Mouse (Mus musculus): Measurements from ENCODE around the gene Ulk3. TPM values are rescaled to one million over a fixed set of nuclear protein-coding genes. Genes with fewer than 3 reads are reported as not detected.
A peak's percentile ranks its signal among the peaks of the same experiment; 100 is the strongest.

The Ulk3 gene
- polyA plus RNA-seq, 1 experiment from 2014 or later = 8.4 TPM

DNA sequence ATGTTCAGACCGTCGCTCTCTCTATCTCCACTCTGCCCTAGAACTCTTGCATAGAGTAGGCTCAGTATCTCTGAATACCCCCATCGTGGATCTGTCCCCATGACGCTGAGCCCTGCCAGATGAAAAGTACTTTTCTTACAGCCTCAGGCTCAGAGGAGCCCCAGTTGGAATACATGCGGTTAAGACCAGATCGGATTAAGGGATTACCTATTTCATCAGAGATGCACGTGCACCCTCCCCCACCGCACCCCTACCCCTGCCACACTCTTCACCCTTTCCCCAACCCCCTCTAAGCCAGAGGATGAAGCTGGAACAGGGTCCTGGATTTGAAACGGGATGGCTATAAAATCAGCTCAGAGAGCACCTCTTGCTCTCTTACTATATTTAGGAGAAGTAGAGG is 16.3 kb downstream of the Ulk3 start:
- H3K4me1 ChIP-seq (replicated peaks; ENCODE audit: insufficient read depth, low read length) = 0 out of 2 replicates have a peak, but pooled peaks cover 8% of the 10 kb centered on the region
- no peak for DNase-seq (ENCODE audit: low spot score)
- WGBS = 20% methylated on average over 9 of the region's 9 CpGs
- no peak overlapping the region for H3K4me3 ChIP-seq (replicated peaks; ENCODE audit: low read depth, low read length)
- H3K27me3 ChIP-seq (ENCODE audit: insufficient read depth, low read length) = no peaks in the 10 kb centered on the region
- no peak overlapping the region for H3K4me2 ChIP-seq (ENCODE audit: low read length)
- no peak for ATAC-seq (replicated peaks; ENCODE audit: low FRiP score, low read depth)
- H3K27ac ChIP-seq = no peak overlapping the region
- TF ChIP-seq CTCF (IDR thresholded peaks at IDR 0.05; ENCODE audit: low read depth) = no peak
- no peaks in the 10 kb centered on the region for H3K36me3 ChIP-seq (ENCODE audit: insufficient read depth, low read length)
- H3K9me3 ChIP-seq (replicated peaks; ENCODE audit: low read length) = no peaks in the 10 kb centered on the region
- H3K9ac ChIP-seq (ENCODE audit: low read depth, low read length) = no peak overlapping the region

DNA sequence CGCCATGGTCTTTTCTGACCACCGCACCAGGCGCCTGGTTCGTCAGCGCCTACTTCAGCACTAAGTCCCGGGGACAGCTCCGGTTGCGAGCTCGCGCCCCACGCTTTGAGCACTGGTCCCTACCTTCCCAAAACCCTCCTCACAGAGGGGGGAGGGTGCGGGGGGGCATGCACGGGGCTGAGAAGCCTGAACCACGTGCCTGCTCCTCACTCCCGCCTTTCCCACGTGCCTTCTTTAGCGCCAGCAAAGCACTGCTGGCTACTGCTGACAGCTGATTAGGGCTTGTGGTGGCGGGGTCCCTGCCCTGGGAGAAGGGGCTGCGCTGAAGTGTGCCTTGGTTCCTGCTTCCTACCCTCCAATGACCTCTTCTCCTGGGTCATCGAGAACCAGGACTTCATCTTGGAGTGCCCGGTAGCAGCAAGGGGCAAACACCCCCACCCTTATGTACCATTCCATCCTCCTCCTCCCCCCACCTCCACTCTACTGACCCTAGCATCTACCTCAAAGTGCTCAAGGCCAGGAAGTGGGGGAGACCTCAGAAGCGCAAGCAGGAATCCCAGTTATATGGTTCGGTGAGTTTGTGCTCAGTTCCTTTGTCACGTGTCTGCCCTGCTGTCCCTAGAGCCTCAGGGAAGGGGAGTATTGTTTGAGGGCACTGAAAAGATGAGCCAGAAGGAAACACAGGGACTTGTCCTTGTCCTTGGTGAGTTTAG is 17.0 kb downstream of the Ulk3 start, which contains the start of gene Cplx3:
Gene Cplx3, minus strand, starts transcription at position 143 of the 713 bp plus-strand sequence.
- 5% methylated on average over 24 of the region's 24 CpGs for WGBS
- no peak within 1 kb of the TSS for H3K4me3 ChIP-seq (replicated peaks; ENCODE audit: low read depth, low read length)
- peak; percentile 86 for ATAC-seq (replicated peaks; ENCODE audit: low FRiP score, low read depth)
- H3K36me3 ChIP-seq (ENCODE audit: insufficient read depth, low read length) = no peaks in the 10 kb centered on the region
- no peak within 1 kb of the TSS for H3K27ac ChIP-seq
- peak; percentile 81 for DNase-seq (ENCODE audit: low spot score)
- H3K9me3 ChIP-seq (replicated peaks; ENCODE audit: low read length) = no peaks in the 10 kb centered on the region
- TF ChIP-seq CTCF (IDR thresholded peaks at IDR 0.05; ENCODE audit: low read depth) = no peak
- no peaks in the 10 kb centered on the region for H3K27me3 ChIP-seq (ENCODE audit: insufficient read depth, low read length)
- no peak within 1 kb of the TSS for H3K9ac ChIP-seq (ENCODE audit: low read depth, low read length)
- no peak within 1 kb of the TSS for H3K4me2 ChIP-seq (ENCODE audit: low read length)
- 0 out of 2 replicates have a peak, but pooled peaks cover 1% of the 10 kb centered on the region for H3K4me1 ChIP-seq (replicated peaks; ENCODE audit: insufficient read depth, low read length)

DNA sequence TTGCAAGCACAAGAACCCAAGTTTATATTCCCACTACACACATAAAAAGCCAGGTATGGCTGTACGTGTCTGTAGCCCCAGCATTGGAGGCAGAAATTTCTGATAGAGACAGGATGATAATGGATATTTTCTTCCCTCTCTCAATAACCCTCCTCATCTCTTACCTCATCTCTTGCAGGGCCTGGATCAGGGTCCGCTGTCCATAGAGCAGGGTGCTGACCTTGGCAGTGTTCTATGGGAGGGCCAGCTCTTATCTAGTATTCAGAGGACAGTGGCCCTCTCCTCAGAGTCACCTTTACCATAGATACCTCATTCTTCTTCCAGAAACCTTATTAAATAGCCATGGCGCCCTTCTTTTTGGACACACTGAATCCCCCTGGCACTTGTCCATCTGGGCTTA is 20.6 kb downstream of the Ulk3 start:
- ATAC-seq (replicated peaks; ENCODE audit: low FRiP score, low read depth) (no peak), DNase-seq (ENCODE audit: low spot score) (peak; percentile 17)
- Histone ChIP-seq H3K27me3 (ENCODE audit: insufficient read depth, low read length) (no peaks in the 10 kb centered on the region), H3K36me3 (ENCODE audit: insufficient read depth, low read length) (no peaks in the 10 kb centered on the region), H3K4me1 (replicated peaks; ENCODE audit: insufficient read depth, low read length) (no peaks in the 10 kb centered on the region), H3K4me2 (ENCODE audit: low read length) (no peak overlapping the region), H3K9ac (ENCODE audit: low read depth, low read length) (no peak overlapping the region), H3K4me3 (replicated peaks; ENCODE audit: low read depth, low read length) (no peak overlapping the region), H3K27ac (no peak overlapping the region), H3K9me3 (replicated peaks; ENCODE audit: low read length) (no peaks in the 10 kb centered on the region)
- no peak for TF ChIP-seq CTCF (IDR thresholded peaks at IDR 0.05; ENCODE audit: low read depth)
- 66% methylated on average over 3 of the region's 3 CpGs for WGBS

DNA sequence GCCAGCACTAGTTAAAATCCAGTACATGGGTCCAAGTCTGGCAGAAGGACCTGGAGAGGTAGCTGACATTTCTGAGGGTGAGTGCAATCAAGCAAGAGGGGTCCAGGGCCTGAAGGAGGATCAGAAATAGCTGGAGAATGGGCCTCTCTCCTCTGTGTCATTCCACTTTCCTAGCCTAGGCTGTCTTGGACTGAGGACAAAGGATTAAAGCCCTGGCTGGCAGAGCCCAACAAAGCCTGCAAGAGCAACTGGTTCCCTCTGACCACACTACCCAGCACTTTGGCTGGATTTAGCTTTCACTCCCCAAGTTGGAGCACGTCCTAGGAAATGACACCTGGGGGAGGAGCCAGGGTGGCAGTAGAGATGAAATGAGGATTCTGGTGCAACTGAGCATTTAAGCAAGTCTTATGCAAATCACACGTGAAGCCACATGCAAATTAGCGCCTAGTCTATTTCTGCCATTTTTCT is 21.1 kb downstream of the Ulk3 start:
- no peak for DNase-seq (ENCODE audit: low spot score)
- Histone ChIP-seq H3K27ac (no peak overlapping the region), H3K9ac (ENCODE audit: low read depth, low read length) (no peak overlapping the region), H3K4me3 (replicated peaks; ENCODE audit: low read depth, low read length) (no peak overlapping the region), H3K27me3 (ENCODE audit: insufficient read depth, low read length) (no peaks in the 10 kb centered on the region), H3K4me2 (ENCODE audit: low read length) (no peak overlapping the region), H3K4me1 (replicated peaks; ENCODE audit: insufficient read depth, low read length) (no peaks in the 10 kb centered on the region), H3K36me3 (ENCODE audit: insufficient read depth, low read length) (no peaks in the 10 kb centered on the region), H3K9me3 (replicated peaks; ENCODE audit: low read length) (no peaks in the 10 kb centered on the region)
- TF ChIP-seq CTCF (IDR thresholded peaks at IDR 0.05; ENCODE audit: low read depth) = no peak
- ATAC-seq (replicated peaks; ENCODE audit: low FRiP score, low read depth) = no peak
- WGBS = 51% methylated on average over 3 of the region's 3 CpGs

DNA sequence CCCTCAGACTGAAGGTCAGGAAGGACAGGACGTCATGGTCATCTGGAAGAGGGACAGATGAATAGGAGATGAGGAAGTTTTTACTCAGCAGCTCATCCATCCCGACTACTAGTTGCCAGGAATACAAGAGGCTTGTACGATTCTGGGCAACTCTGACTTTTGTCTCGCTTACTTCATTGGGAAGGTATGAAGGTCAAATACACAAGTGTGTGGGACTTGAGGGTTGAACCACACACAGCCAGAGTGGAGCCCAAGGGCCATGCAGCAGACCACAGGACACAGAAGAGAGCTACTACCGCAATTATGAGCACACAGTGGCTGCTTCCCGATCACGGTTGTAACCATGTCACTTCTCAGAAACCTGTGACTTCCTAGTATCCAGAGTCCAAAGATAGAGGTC is 23.3 kb downstream of the Ulk3 start:
- H3K27ac ChIP-seq = no peak overlapping the region
- H3K4me2 ChIP-seq (ENCODE audit: low read length) = no peak overlapping the region
- H3K9ac ChIP-seq (ENCODE audit: low read depth, low read length) = no peak overlapping the region
- ATAC-seq (replicated peaks; ENCODE audit: low FRiP score, low read depth) (no peak), DNase-seq (ENCODE audit: low spot score) (no peak)
- WGBS = 80% methylated on average over 7 of the region's 7 CpGs
- H3K36me3 ChIP-seq (ENCODE audit: insufficient read depth, low read length) = no peaks in the 10 kb centered on the region
- H3K9me3 ChIP-seq (replicated peaks; ENCODE audit: low read length) = no peaks in the 10 kb centered on the region
- no peak for TF ChIP-seq CTCF (IDR thresholded peaks at IDR 0.05; ENCODE audit: low read depth)
- no peaks in the 10 kb centered on the region for H3K27me3 ChIP-seq (ENCODE audit: insufficient read depth, low read length)
- H3K4me1 ChIP-seq (replicated peaks; ENCODE audit: insufficient read depth, low read length) = no peaks in the 10 kb centered on the region
- no peak overlapping the region for H3K4me3 ChIP-seq (replicated peaks; ENCODE audit: low read depth, low read length)

DNA sequence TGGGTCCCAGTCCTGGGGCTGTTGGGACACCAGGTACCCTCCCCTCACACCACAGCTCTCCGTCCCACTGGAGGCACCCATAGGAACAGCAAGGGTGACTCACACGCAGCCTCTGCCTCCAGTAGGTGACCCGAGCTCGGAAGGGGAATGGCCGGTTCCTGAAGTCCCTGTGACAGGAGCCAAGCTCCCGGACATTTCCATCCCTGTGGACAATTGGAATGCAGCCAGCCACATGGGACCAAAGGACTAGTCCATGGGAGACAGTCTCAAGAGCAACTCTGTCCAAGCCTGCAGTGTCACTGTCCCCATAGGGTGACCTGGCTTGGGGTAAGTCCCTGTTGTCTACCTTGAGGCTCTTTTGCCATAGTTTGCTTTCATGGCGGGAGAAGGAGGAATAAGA is 24.7 kb downstream of the Ulk3 start:
- ATAC-seq (replicated peaks; ENCODE audit: low FRiP score, low read depth) (no peak), DNase-seq (ENCODE audit: low spot score) (no peak)
- no peak for TF ChIP-seq CTCF (IDR thresholded peaks at IDR 0.05; ENCODE audit: low read depth)
- 68% methylated on average over 7 of the region's 7 CpGs for WGBS
- Histone ChIP-seq H3K36me3 (ENCODE audit: insufficient read depth, low read length) (no peaks in the 10 kb centered on the region), H3K9me3 (replicated peaks; ENCODE audit: low read length) (no peaks in the 10 kb centered on the region), H3K27ac (no peak overlapping the region), H3K4me1 (replicated peaks; ENCODE audit: insufficient read depth, low read length) (no peaks in the 10 kb centered on the region), H3K27me3 (ENCODE audit: insufficient read depth, low read length) (no peaks in the 10 kb centered on the region), H3K4me3 (replicated peaks; ENCODE audit: low read depth, low read length) (no peak overlapping the region), H3K4me2 (ENCODE audit: low read length) (no peak overlapping the region), H3K9ac (ENCODE audit: low read depth, low read length) (no peak overlapping the region)

Measured in kidney, postnatal 0 days (tissue).